In the genomic region with DNA sequence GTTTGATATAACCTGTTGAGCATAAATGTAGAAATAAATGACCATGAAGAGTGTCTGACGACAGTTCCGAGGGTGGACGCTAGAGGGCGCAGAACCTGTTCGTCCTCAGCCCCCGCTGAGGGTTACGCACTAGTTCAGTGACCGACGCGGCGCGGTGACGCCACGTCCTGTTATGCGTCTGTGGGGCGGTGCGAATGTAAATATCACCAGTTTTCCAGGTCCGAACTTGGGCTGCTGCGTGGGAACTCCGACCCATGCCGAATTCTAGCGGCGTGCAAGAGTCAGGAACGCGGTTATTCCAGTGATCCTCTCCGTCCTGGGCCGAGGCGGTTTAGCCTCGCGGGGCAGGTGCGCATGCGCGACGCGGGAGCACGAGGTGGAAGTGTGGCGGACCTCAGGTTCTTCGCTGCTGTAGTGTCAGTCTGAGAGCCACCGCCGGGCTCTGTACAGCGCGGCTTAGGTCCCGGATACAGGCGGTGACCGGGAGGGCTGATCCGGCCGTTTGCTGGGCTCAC, we compare ENCODE assay signal across 8 mouse cellular contexts. TPM values are rescaled to one million over a fixed set of nuclear protein-coding genes. Genes with fewer than 3 reads are reported as not detected.
DNase-seq lines count a peak whose midpoint lies in the region; ATAC-seq and TF ChIP-seq lines count a peak whose summit lies in the region.

Rpp14 (plus strand) TSS at position 203 of the 515 bp plus-strand sequence.

- intact Hi-C loops in left cerebral cortex, postnatal 10 days (cut with DNase I) = no loop called here

- peak; percentile 57 for TF ChIP-seq POLR2A in cortical plate, adult 2 months (IDR thresholded peaks at IDR 0.05; ENCODE audit: extremely low read depth, insufficient read depth, low read length)

- H3K4me1 ChIP-seq in cortical plate, adult 2 months (ENCODE audit: control insufficient read depth, insufficient read depth, low read length) = no peaks in the 10 kb centered on the region; the same call in 1 of the 2 replicates

- ATAC-seq in activated CD4-positive, CD25-positive, alpha-beta regulatory T cell, adult 4 months = peak; percentile 93
- ATAC-seq in inflammation-experienced regulatory T-cells, adult 6 months = peak; percentile 95
- peak; percentile 98 for ATAC-seq in megakaryocyte-erythroid progenitor cell, adult 5-6 weeks (replicated peaks; ENCODE audit: low FRiP score, low TSS enrichment, poor library complexity, severe bottlenecking)

- peak; percentile 97 for DNase-seq in gastrocnemius, postnatal 10 days
- DNase-seq in left cerebral cortex, postnatal 10 days (ENCODE audit: extremely low spot score in 1 of 2, low spot score in 2 of 2) = peak; percentile 93 to 95
- DNase-seq in right cerebral cortex, postnatal 25 days = peak; percentile 94
- peak; percentile 86 to 94 for DNase-seq in urinary bladder, postnatal 4 days (ENCODE audit: low spot score in 2 of 2)

- H3K27ac ChIP-seq in cortical plate, adult 2 months (ENCODE audit: insufficient read depth, low read length) = peak within 1 kb of the TSS; percentile 80

- peak within 1 kb of the TSS; percentile 60 for H3K4me3 ChIP-seq in cortical plate, adult 2 months (ENCODE audit: insufficient read depth, low read length)

- peak; percentile 97 for TF ChIP-seq CTCF in cortical plate, adult 2 months (IDR thresholded peaks at IDR 0.05; ENCODE audit: extremely low read depth, insufficient read depth, low read length)

RNA-seq across cellular contexts. Expression of gene Rpp14, which starts in this region (rescaled TPM):
- polyA plus RNA-seq in activated CD4-positive, CD25-positive, alpha-beta regulatory T cell, adult 4 months (2017; shearing (Covaris generic)) = 10 to 100 TPM; 35.2 to 38.5 TPM
- 30.9 and 32.3 TPM in 2 replicates for polyA plus RNA-seq in cortical plate, adult 2 months (2012; rRNA removed)
- 10 to 100 TPM; 21.4 to 22.7 TPM for total RNA-seq in gastrocnemius, postnatal 10 days (2021)
- polyA plus RNA-seq in inflammation-experienced regulatory T-cells, adult 6 months (2017; shearing (Covaris generic)) = 10 to 100 TPM; 28.2 to 41.6 (median 36.0) TPM
- total RNA-seq in left cerebral cortex, postnatal 10 days (2021) = 10 to 100 TPM; 22.2 to 28.3 TPM
- total RNA-seq in megakaryocyte-erythroid progenitor cell, adult 5-6 weeks (2014; fragmentation: Nextera tagmentation) = 33.0 and 33.6 TPM in 2 replicates
- 76.5 and 88.3 TPM in 2 replicates for total RNA-seq in megakaryocyte-erythroid progenitor cell, adult 5-6 weeks (2017)

Comparison
In these comparisons a context has a peak if more than half of its experiments do, and no peak if none do; other contexts are left out.
1. Peak in every context shown above with its lines: DNase-seq, ATAC-seq, H3K4me3 ChIP-seq and H3K27ac ChIP-seq.